Mouse (Mus musculus) MEL (cell line): ENCODE measurements at regions not wholly inside any gene's neighbourhood (a gene's known extent, or its start where the extent isn't known, plus 50 kb on each side); places are given as distances from the start of the nearest gene placed in this dataset.
"Not testable (repeated sequence)": the region's sequence is repeated elsewhere in the genome, so short reads cannot be mapped to it uniquely, and the experiment has no call there.

Source experiments
- DNase-seq: peaks from one replicate; pipeline ENCODE4 v3.0.0; 2011; ENCODE audit warnings: low read depth, low spot score
- H3K27ac ChIP-seq: 2 replicates; pipeline ENCODE4 v1.5.1; 2012; ENCODE audit warnings: low read depth, mild to moderate bottlenecking, control low read depth, low read length, moderate library complexity; ENCODE audit not compliant: control insufficient read depth
- H3K27me3 ChIP-seq, 2 experiments: fragments of 150-350 bp in 1 of 2; sonication (generic) in 1 of 2; 2 replicates each; pipeline ENCODE4 v1.6.1; 2012; ENCODE audit warnings: low read length in 2 of 2, mild to moderate bottlenecking in 2 of 2, improper control_type of control experiment in 1 of 2, moderate library complexity in 1 of 2; ENCODE audit not compliant: insufficient read depth in 2 of 2, control insufficient read depth in 1 of 2
- H3K36me3 ChIP-seq, 2 experiments: 2 replicates each; pipeline ENCODE4 v1.6.1; 2012 to 2014; ENCODE audit warnings: low read length in 2 of 2, improper control_type of control experiment in 1 of 2, inconsistent platforms in 1 of 2, mild to moderate bottlenecking in 1 of 2; ENCODE audit not compliant: insufficient read depth in 2 of 2, control insufficient read depth in 1 of 2
- H3K4me1 ChIP-seq, 2 experiments: fragments of 150-350 bp in 1 of 2; sonication (generic) in 1 of 2; 2 replicates each; pipeline ENCODE4 v1.6.1; 2012; ENCODE audit warnings: low read length in 2 of 2, improper control_type of control experiment in 1 of 2, mild to moderate bottlenecking in 1 of 2; ENCODE audit not compliant: insufficient read depth in 2 of 2, control insufficient read depth in 1 of 2
- H3K4me3 ChIP-seq, 2 experiments: fragments of 150-350 bp in 1 of 2; sonication (generic) in 1 of 2; 2 replicates each; pipeline ENCODE4 v1.5.1; 2012; ENCODE audit warnings: low read depth in 2 of 2, low read length in 2 of 2, mild to moderate bottlenecking in 2 of 2, moderate library complexity in 2 of 2, control low read depth in 1 of 2, improper control_type of control experiment in 1 of 2; ENCODE audit not compliant: control insufficient read depth in 1 of 2, insufficient read depth in 1 of 2
- H3K79me2 ChIP-seq: 2 replicates; pipeline ENCODE4 v1.6.1; 2012; ENCODE audit warnings: mild to moderate bottlenecking, low read length, moderate library complexity; ENCODE audit not compliant: control insufficient read depth, poor library complexity, insufficient read depth
- H3K9ac ChIP-seq: 2 replicates; pipeline ENCODE4 v1.6.1; 2012; ENCODE audit warnings: low read depth, mild to moderate bottlenecking, control low read depth, low read length, moderate library complexity; ENCODE audit not compliant: control insufficient read depth, poor library complexity, severe bottlenecking
- H3K9me3 ChIP-seq: fragments of 150-350 bp; sonication (generic); replicated peaks from 2 replicates; pipeline ENCODE4 v1.6.1; 2012; ENCODE audit warnings: mild to moderate bottlenecking, low read length, improper control_type of control experiment, moderate library complexity; ENCODE audit not compliant: insufficient read depth
- BHLHE40 ChIP-seq: IDR thresholded peaks from 2 replicates; pipeline ENCODE4 v1.6.1; 2012; ENCODE audit warnings: low read depth, mild to moderate bottlenecking, inconsistent platforms, low read length, improper control_type of control experiment, borderline replicate concordance
- CHD2 ChIP-seq: IDR thresholded peaks from 2 replicates; pipeline ENCODE4 v1.6.1; 2011; ENCODE audit warnings: low read length, improper control_type of control experiment
- E2F4 ChIP-seq: IDR thresholded peaks from 2 replicates; pipeline ENCODE4 v1.6.1; 2011; ENCODE audit warnings: low read depth, low read length, improper control_type of control experiment, borderline replicate concordance
- EP300 ChIP-seq, 2 experiments: IDR thresholded peaks; 2 replicates each; pipeline ENCODE4 v1.6.1; 2011; ENCODE audit warnings: improper control_type of control experiment in 2 of 2, low read length in 2 of 2, low read depth in 1 of 2, mild to moderate bottlenecking in 1 of 2
- ETS1 ChIP-seq: IDR thresholded peaks from 2 replicates; pipeline ENCODE4 v1.6.1; 2012; ENCODE audit warnings: low read depth, mild to moderate bottlenecking, inconsistent platforms, low read length, improper control_type of control experiment, moderate library complexity
- GABPA ChIP-seq: IDR thresholded peaks from 2 replicates; pipeline ENCODE4 v1.6.1; 2012; ENCODE audit warnings: low read depth, mild to moderate bottlenecking, inconsistent platforms, low read length, improper control_type of control experiment, moderate library complexity
- GATA1 ChIP-seq: IDR thresholded peaks from 2 replicates; pipeline ENCODE4 v1.6.1; 2011; ENCODE audit warnings: low read depth, low read length, improper control_type of control experiment
- HCFC1 ChIP-seq: IDR thresholded peaks from 2 replicates; pipeline ENCODE4 v1.6.1; 2012; ENCODE audit warnings: low read depth, mild to moderate bottlenecking, inconsistent platforms, low read length, improper control_type of control experiment, moderate library complexity
- KAT2A ChIP-seq: conservative IDR thresholded peaks from 2 replicates; pipeline ENCODE4 v1.6.1; 2012; ENCODE audit warnings: low read depth, low read length, improper control_type of control experiment, inconsistent platforms
- MAFK ChIP-seq: IDR thresholded peaks from 2 replicates; pipeline ENCODE4 v1.6.1; 2011; ENCODE audit warnings: low read depth, mild to moderate bottlenecking, low read length, improper control_type of control experiment, borderline replicate concordance
- MAX ChIP-seq: IDR thresholded peaks from 2 replicates; pipeline ENCODE4 v1.6.1; 2011; ENCODE audit warnings: low read length, improper control_type of control experiment
- MYC ChIP-seq: IDR thresholded peaks from 2 replicates; pipeline ENCODE4 v1.6.1; 2011; ENCODE audit warnings: low read depth, mild to moderate bottlenecking, low read length, improper control_type of control experiment, moderate library complexity
- NRF1 ChIP-seq: IDR thresholded peaks from 2 replicates; pipeline ENCODE4 v1.6.1; 2014; ENCODE audit warnings: low read depth, mild to moderate bottlenecking, inconsistent platforms, low read length, improper control_type of control experiment, moderate library complexity; ENCODE audit not compliant: poor library complexity, insufficient read depth, severe bottlenecking
- POLR2A ChIP-seq, 2 experiments: IDR thresholded peaks; 2 replicates each; pipeline ENCODE4 v1.6.1; 2011 to 2012; ENCODE audit warnings: low read length in 2 of 2, mild to moderate bottlenecking in 2 of 2, control low read depth in 1 of 2, improper control_type of control experiment in 1 of 2, low read depth in 1 of 2, moderate library complexity in 1 of 2; ENCODE audit not compliant: control insufficient read depth in 1 of 2, insufficient read depth in 1 of 2, poor library complexity in 1 of 2
- POLR2AphosphoS2 ChIP-seq: IDR thresholded peaks from 2 replicates; pipeline ENCODE4 v1.6.1; 2011; ENCODE audit warnings: low read length, improper control_type of control experiment
- RCOR1 ChIP-seq: IDR thresholded peaks from 2 replicates; pipeline ENCODE4 v1.6.1; 2012; ENCODE audit warnings: low read depth, mild to moderate bottlenecking, inconsistent platforms, low read length, improper control_type of control experiment
- SIN3A ChIP-seq: IDR thresholded peaks from 2 replicates; pipeline ENCODE4 v1.6.1; 2012; ENCODE audit warnings: low read length, improper control_type of control experiment, inconsistent platforms
- TAL1 ChIP-seq: IDR thresholded peaks from 2 replicates; pipeline ENCODE4 v1.6.1; 2012; ENCODE audit warnings: mild to moderate bottlenecking, inconsistent platforms, low read length, moderate library complexity, mixed read lengths
- TCF12 ChIP-seq: IDR thresholded peaks from 2 replicates; pipeline ENCODE4 v1.6.1; 2014; ENCODE audit warnings: low read depth, mild to moderate bottlenecking, inconsistent platforms, low read length, improper control_type of control experiment, moderate library complexity
- USF1 ChIP-seq: IDR thresholded peaks from 2 replicates; pipeline ENCODE4 v1.6.1; 2014; ENCODE audit warnings: low read depth, mild to moderate bottlenecking, inconsistent platforms, low read length, improper control_type of control experiment, moderate library complexity
- USF2 ChIP-seq, 2 experiments: IDR thresholded peaks; 2 replicates each; pipeline ENCODE4 v1.6.1; 2011 to 2012; ENCODE audit warnings: improper control_type of control experiment in 2 of 2, low read length in 2 of 2, borderline replicate concordance in 1 of 2, inconsistent platforms in 1 of 2, low read depth in 1 of 2, mild to moderate bottlenecking in 1 of 2; ENCODE audit not compliant: insufficient read depth in 1 of 2
- ZKSCAN1 ChIP-seq: IDR thresholded peaks from 2 replicates; pipeline ENCODE4 v1.6.1; 2012; ENCODE audit warnings: low read depth, mild to moderate bottlenecking, inconsistent platforms, low read length, improper control_type of control experiment, moderate library complexity
- ZMIZ1 ChIP-seq: IDR thresholded peaks from 2 replicates; pipeline ENCODE4 v1.6.1; 2012; ENCODE audit warnings: low read depth, mild to moderate bottlenecking, inconsistent platforms, low read length, improper control_type of control experiment, moderate library complexity
- ZNF384 ChIP-seq: IDR thresholded peaks from 2 replicates; pipeline ENCODE4 v1.6.1; 2012; ENCODE audit warnings: low read depth, mild to moderate bottlenecking, inconsistent platforms, low read length, improper control_type of control experiment

- Histone ChIP-seq H3K9ac (no peak overlapping the region), H3K4me1 (no peaks in the 10 kb centered on the region; a peak in 1 of 4 replicates), H3K27ac (peak overlapping the region; percentile 52; the same call in 1 of the 2 replicates), H3K36me3 (peaks cover 0 to 4% of the 10 kb centered on the region in 2 experiments; a peak in 2 of 4 replicates), H3K4me3 (no peak overlapping the region), H3K9me3 (no peaks in the 10 kb centered on the region), H3K79me2 (no peaks in the 10 kb centered on the region), H3K27me3 (no peaks in the 10 kb centered on the region)
- peak; percentile 82 for DNase-seq
- peak; percentile 82 for TF ChIP-seq TCF12
- no peak for TF ChIP-seq MAFK
- peak; percentile 82 for TF ChIP-seq GATA1
- peak; percentile 77 for TF ChIP-seq BHLHE40
- TF ChIP-seq SIN3A, result no peak
- TF ChIP-seq HCFC1, result no peak
- TF ChIP-seq ETS1, result peak; percentile 89
- TF ChIP-seq ZKSCAN1, result no peak
- peak; percentile 22; the same call in 1 of the 2 replicates for TF ChIP-seq TAL1
- peak; percentile 7; the same call in 1 of the 2 replicates for TF ChIP-seq RCOR1
- no peak for TF ChIP-seq NRF1
- TF ChIP-seq POLR2A (IDR thresholded peaks at IDR 0.05; ENCODE audit: control insufficient read depth in 1 of 2, insufficient read depth in 1 of 2, low read depth in 1 of 2, low read length in 2 of 2, poor library complexity in 1 of 2), result no peak
- TF ChIP-seq EP300 (IDR thresholded peaks at IDR 0.05; ENCODE audit: low read depth in 1 of 2, low read length in 2 of 2), result peak; percentile 81 to 88
- TF ChIP-seq USF2 (IDR thresholded peaks at IDR 0.05; ENCODE audit: borderline replicate concordance in 1 of 2, insufficient read depth in 1 of 2, low read depth in 1 of 2, low read length in 2 of 2), result no peak
- TF ChIP-seq ZMIZ1, result no peak
- TF ChIP-seq ZNF384, result no peak
- TF ChIP-seq MYC, result peak; percentile 77
- TF ChIP-seq MAX, result no peak
- no peak for TF ChIP-seq E2F4
- TF ChIP-seq CHD2, result no peak
- TF ChIP-seq GABPA, result no peak
- peak; percentile 44; the same call in 1 of the 2 replicates for TF ChIP-seq USF1
- TF ChIP-seq KAT2A, result no peak
- TF ChIP-seq POLR2AphosphoS2, result no peak
Observed at GRCm38 (mm10) chr5:61240498-61240897, 568.1 kb upstream of the G6pd2 start.

GRCm38 (mm10) chr5:61288506-61288905, 520.1 kb upstream of the G6pd2 start:
- H3K4me3 ChIP-seq, H3K9me3 ChIP-seq, H3K27me3 ChIP-seq, H3K27ac ChIP-seq, H3K36me3 ChIP-seq, H3K4me1 ChIP-seq, H3K79me2 ChIP-seq, DNase-seq, H3K9ac ChIP-seq: not testable (repeated sequence)
